7 mouse cellular contexts compared by ENCODE assay signal in genomic region chr11:29173706-29174436, GRCm38 (mm10). TPM values are rescaled to one million over a fixed set of nuclear protein-coding genes. Genes with fewer than 3 reads are reported as not detected.
DNase-seq lines count a peak whose midpoint lies in the region; ATAC-seq and TF ChIP-seq lines count a peak whose summit lies in the region.

No protein-coding gene starts in this region.

- peak overlapping the region; percentile 100 for H3K9ac ChIP-seq in lung, postnatal 0 days (replicated peaks; ENCODE audit: low read depth)
- H3K9ac ChIP-seq in embryonic facial prominence, embryonic 12.5 days, result peak overlapping the region; percentile 96
- peak overlapping the region; percentile 99 for H3K9ac ChIP-seq in intestine, embryonic 16.5 days (ENCODE audit: low read depth, low read length)

- no peak for DNase-seq in lung, postnatal 0 days (ENCODE audit: low spot score)
- no peak for DNase-seq in lung, postnatal 36 days
- DNase-seq in adrenal gland, adult 2 months, result no peak
- DNase-seq in left cerebral cortex, postnatal 25 days (ENCODE audit: low spot score in 2 of 2), result no peak

- no peaks in the 10 kb centered on the region for H3K27me3 ChIP-seq in lung, postnatal 0 days (replicated peaks; ENCODE audit: insufficient read depth, low read length)
- H3K27me3 ChIP-seq in embryonic facial prominence, embryonic 12.5 days, result no peaks in the 10 kb centered on the region
- no peaks in the 10 kb centered on the region for H3K27me3 ChIP-seq in intestine, embryonic 16.5 days (replicated peaks; ENCODE audit: control insufficient read depth, insufficient read depth, low read length)

- peak overlapping the region; percentile 99; the same call in 1 of the 2 replicates for H3K27ac ChIP-seq in lung, postnatal 0 days (ENCODE audit: low read length)
- peak overlapping the region; percentile 97 for H3K27ac ChIP-seq in embryonic facial prominence, embryonic 12.5 days
- peak overlapping the region; percentile 95 for H3K27ac ChIP-seq in intestine, embryonic 16.5 days (ENCODE audit: low read length)
- no peak overlapping the region for H3K27ac ChIP-seq in olfactory bulb, adult 2 months (ENCODE audit: insufficient read depth, low read depth, low read length)

- TF ChIP-seq EP300 in lung, postnatal 0 days (IDR thresholded peaks at IDR 0.05), result no peak

- peak overlapping the region; percentile 100 for H3K4me3 ChIP-seq in lung, postnatal 0 days (ENCODE audit: low read depth, low read length)
- H3K4me3 ChIP-seq in embryonic facial prominence, embryonic 12.5 days, result peak overlapping the region; percentile 92
- H3K4me3 ChIP-seq in intestine, embryonic 16.5 days (ENCODE audit: low read length), result peak overlapping the region; percentile 98
- peak overlapping the region; percentile 85 for H3K4me3 ChIP-seq in olfactory bulb, adult 2 months (ENCODE audit: insufficient read depth, low read depth, low read length)

- ATAC-seq in lung, postnatal 0 days, result no peak
- ATAC-seq in embryonic facial prominence, embryonic 12.5 days (ENCODE audit: insufficient number of reproducible peaks, insufficient read depth, low FRiP score, low TSS enrichment), result 0 out of 2 replicates have a peak, but pooled peaks have one; percentile 0
- ATAC-seq in intestine, embryonic 16.5 days, result peak; percentile 3; the same call in 1 of the 2 replicates

- WGBS in lung, postnatal 0 days, result 5% methylated on average over 13 of the region's 13 CpGs
- WGBS in embryonic facial prominence, embryonic 12.5 days, result 6% methylated on average over 13 of the region's 13 CpGs
- 3% methylated on average over 13 of the region's 13 CpGs for WGBS in intestine, embryonic 16.5 days
- WGBS in olfactory bulb, adult 2 months, result 3% methylated on average over 13 of the region's 13 CpGs

- TF ChIP-seq CTCF in lung, postnatal 0 days (IDR thresholded peaks at IDR 0.05), result no peak
- no peak for TF ChIP-seq CTCF in olfactory bulb, adult 2 months (IDR thresholded peaks at IDR 0.05; ENCODE audit: insufficient read depth, low read depth, low read length)

- H3K36me3 ChIP-seq in lung, postnatal 0 days (ENCODE audit: insufficient read depth, low read length), result no peaks in the 10 kb centered on the region
- H3K36me3 ChIP-seq in embryonic facial prominence, embryonic 12.5 days, result no peaks in the 10 kb centered on the region
- H3K36me3 ChIP-seq in intestine, embryonic 16.5 days (ENCODE audit: control insufficient read depth, insufficient read depth, low read length), result no peaks in the 10 kb centered on the region

- no peak for TF ChIP-seq POLR2A in olfactory bulb, adult 2 months (IDR thresholded peaks at IDR 0.05; ENCODE audit: insufficient read depth, low read depth, low read length)

- peak overlapping the region; percentile 93 for H3K4me2 ChIP-seq in lung, postnatal 0 days (replicated peaks; ENCODE audit: low read depth, low read length)
- peak overlapping the region; percentile 74 for H3K4me2 ChIP-seq in embryonic facial prominence, embryonic 12.5 days (replicated peaks)
- peak overlapping the region; percentile 75 for H3K4me2 ChIP-seq in intestine, embryonic 16.5 days (ENCODE audit: low read depth, low read length)

- H3K4me1 ChIP-seq in lung, postnatal 0 days (ENCODE audit: insufficient read depth, low read depth, low read length), result peaks cover 9% of the 10 kb centered on the region
- 0 out of 2 replicates have a peak, but pooled peaks cover 7% of the 10 kb centered on the region for H3K4me1 ChIP-seq in embryonic facial prominence, embryonic 12.5 days
- peaks cover 8% of the 10 kb centered on the region for H3K4me1 ChIP-seq in intestine, embryonic 16.5 days (ENCODE audit: control insufficient read depth, insufficient read depth, low read length)
- no peaks in the 10 kb centered on the region for H3K4me1 ChIP-seq in olfactory bulb, adult 2 months (ENCODE audit: control insufficient read depth, insufficient read depth, low read length)

- intact Hi-C loops in left cerebral cortex, postnatal 25 days (cut with DNase I), result loop anchor here (2.0 to 10.0 kb wide), 2 partner anchors 43 to 521 kb away; partner anchors contain the start of genes Pnpt1 and Rtn4

- no peaks in the 10 kb centered on the region for H3K9me3 ChIP-seq in lung, postnatal 0 days (ENCODE audit: low read length)
- H3K9me3 ChIP-seq in embryonic facial prominence, embryonic 12.5 days, result no peaks in the 10 kb centered on the region
- H3K9me3 ChIP-seq in intestine, embryonic 16.5 days (ENCODE audit: control insufficient read depth, low read length), result no peaks in the 10 kb centered on the region

RNA-seq across cellular contexts. Expression of gene Ppp4r3b, which starts 1.2 kb away (rescaled TPM):
- 56.7 and 64.5 TPM in 2 replicates for polyA plus RNA-seq in lung, postnatal 0 days (2015; fragmentation: Nextera tagmentation; extraction: Ambion mirVana)
- polyA plus RNA-seq in embryonic facial prominence, embryonic 12.5 days (2016; fragmentation: Nextera tagmentation; extraction: Ambion mirVana), result 100 and 112 TPM in 2 replicates
- polyA plus RNA-seq in intestine, embryonic 16.5 days (2015; fragmentation: Nextera tagmentation; extraction: Ambion mirVana), result 74.7 and 78.0 TPM in 2 replicates
- polyA plus RNA-seq in olfactory bulb, adult 2 months (2012; ENCODE audit: insufficient read depth, insufficient read length, low replicate concordance, missing spikeins), result not detected in 2 replicates
- total RNA-seq in adrenal gland, adult 2 months (2021), result 100 to 1,000 TPM in 1 of 2 experiments, 10 to 100 TPM in 1; 80.0 to 117 TPM
- polyA plus RNA-seq in adrenal gland, adult 2 months (2012; rRNA removed), result 4.3 and 4.4 TPM in 2 replicates
- total RNA-seq in left cerebral cortex, postnatal 25 days (2021), result 10 to 100 TPM; 57.7 to 60.1 TPM

RNA-seq across cellular contexts. Expression of gene Pnpt1, which starts 43.3 kb away (rescaled TPM):
- polyA plus RNA-seq in lung, postnatal 0 days (2015; fragmentation: Nextera tagmentation; extraction: Ambion mirVana), result 13.1 and 14.7 TPM in 2 replicates
- 42.8 and 44.3 TPM in 2 replicates for polyA plus RNA-seq in embryonic facial prominence, embryonic 12.5 days (2016; fragmentation: Nextera tagmentation; extraction: Ambion mirVana)
- polyA plus RNA-seq in intestine, embryonic 16.5 days (2015; fragmentation: Nextera tagmentation; extraction: Ambion mirVana), result 40.6 and 45.4 TPM in 2 replicates
- not detected in 2 replicates for polyA plus RNA-seq in olfactory bulb, adult 2 months (2012; ENCODE audit: insufficient read depth, insufficient read length, low replicate concordance, missing spikeins)
- 10 to 100 TPM; 47.8 to 56.2 TPM for total RNA-seq in adrenal gland, adult 2 months (2021)
- 12.6 and 15.9 TPM in 2 replicates for polyA plus RNA-seq in adrenal gland, adult 2 months (2012; rRNA removed)
- total RNA-seq in left cerebral cortex, postnatal 25 days (2021), result 10 to 100 TPM; 19.5 to 21.4 TPM

Comparison
In these comparisons a context has a peak if more than half of its experiments do, and no peak if none do; other contexts are left out.
1. RNA of gene Ppp4r3b, which starts 1.2 kb away (polyA plus RNA-seq): not detected in olfactory bulb, adult 2 months, 100 to 112 TPM in embryonic facial prominence, embryonic 12.5 days, 74.7 to 78.0 TPM in intestine, embryonic 16.5 days and 56.7 to 64.5 TPM in lung, postnatal 0 days; 4.3 to 4.4 TPM in adrenal gland, adult 2 months; every median in the first group is over 10 times any median in the second.
2. RNA of gene Pnpt1, which starts 43.3 kb away (polyA plus RNA-seq): 40.6 to 45.4 TPM in intestine, embryonic 16.5 days, 42.8 to 44.3 TPM in embryonic facial prominence, embryonic 12.5 days, 12.6 to 15.9 TPM in adrenal gland, adult 2 months and 13.1 to 14.7 TPM in lung, postnatal 0 days; not detected in olfactory bulb, adult 2 months; every median in the first group is over 10 times any median in the second.
3. Peak in every context shown above with its lines, with median percentiles within 50 percentile points of each other: H3K4me2 ChIP-seq, H3K4me3 ChIP-seq and H3K9ac ChIP-seq.